Mouse (Mus musculus) cerebellum, adult 2 months (tissue): ENCODE measurements around the gene Cckbr. TPM values are rescaled to one million over a fixed set of nuclear protein-coding genes. Genes with fewer than 3 reads are reported as not detected.

Experiments used
- DNase-seq, 2 experiments: peaks; one replicate each; pipeline ENCODE4 v3.0.0; 2021
- H3K27ac ChIP-seq: fragments of 200-500 bp; 2 replicates; pipeline ENCODE4 v1.5.1; 2012; ENCODE audit warnings: low read length, control low read depth, inconsistent platforms; ENCODE audit not compliant: insufficient read depth
- H3K27me3 ChIP-seq: fragments of 200-500 bp; 2 replicates; pipeline ENCODE4 v1.6.1; 2012; ENCODE audit warnings: inconsistent platforms, mild to moderate bottlenecking, low read length, moderate library complexity; ENCODE audit not compliant: control insufficient read depth, insufficient read depth
- H3K4me1 ChIP-seq: fragments of 200-500 bp; 2 replicates; pipeline ENCODE4 v1.6.1; 2011; ENCODE audit warnings: low read length; ENCODE audit not compliant: control insufficient read depth, insufficient read depth
- H3K4me3 ChIP-seq: fragments of 200-500 bp; replicated peaks from 2 replicates; pipeline ENCODE3; 2011; ENCODE audit warnings: mild to moderate bottlenecking, low read depth, low read length, control low read depth; ENCODE audit not compliant: insufficient read depth
- CTCF ChIP-seq: fragments of 200-500 bp; IDR thresholded peaks from 2 replicates; pipeline ENCODE4 v1.5.1; 2011; ENCODE audit warnings: low read depth, mild to moderate bottlenecking, control low read depth, low read length, moderate library complexity, borderline replicate concordance; ENCODE audit not compliant: insufficient read depth
- POLR2A ChIP-seq: fragments of 200-500 bp; IDR thresholded peaks from 2 replicates; pipeline ENCODE4 v1.6.1; 2011; ENCODE audit warnings: low read length, control low read depth, borderline replicate concordance; ENCODE audit not compliant: insufficient read depth
- WGBS: fragments of 180-500 bp; shearing (Covaris S2); methylation state at CpG from one replicate; pipeline ENCODE4 v1.1.7; 2018; 5-methylcytosine and 5-hydroxymethylcytosine counted together
- polyA plus RNA-seq: library from polyadenylated mRNA; depleted of rRNA; stranded (reverse); fragments of >200 nt; gene quantifications from 2 replicates; pipeline ENCODE4 v1.2.3, GENCODE M21; 2012

Gene Cckbr
- polyA plus RNA-seq, 1 experiment = 8.5 TPM

GRCm38 (mm10) chr7:105482426-105482825 is 56.9 kb downstream of the Cckbr start:
- Histone ChIP-seq H3K27ac (no peak overlapping the region), H3K27me3 (no peaks in the 10 kb centered on the region), H3K4me1 (no peaks in the 10 kb centered on the region), H3K4me3 (peak overlapping the region; percentile 39)
- WGBS = 79% methylated on average over 8 of the region's 8 CpGs
- no peak for TF ChIP-seq CTCF
- TF ChIP-seq POLR2A = no peak
- no peak for DNase-seq

GRCm38 (mm10) chr7:105485029-105485428 is 59.5 kb downstream of the Cckbr start:
- TF ChIP-seq POLR2A (no peak), CTCF (no peak)
- Histone ChIP-seq H3K27me3 (no peaks in the 10 kb centered on the region), H3K4me1 (no peaks in the 10 kb centered on the region), H3K27ac (no peak overlapping the region), H3K4me3 (no peak overlapping the region)
- WGBS = 70% methylated on average over 5 of the region's 5 CpGs
- DNase-seq = no peak

- no peak for DNase-seq
- TF ChIP-seq POLR2A (no peak), CTCF (no peak)
- 71% methylated on average over 6 of the region's 6 CpGs for WGBS
- Histone ChIP-seq H3K4me1 (no peaks in the 10 kb centered on the region), H3K27me3 (no peaks in the 10 kb centered on the region), H3K27ac (no peak overlapping the region), H3K4me3 (no peak overlapping the region)
These were observed 61.8 kb downstream of the Cckbr start for GRCm38 (mm10) chr7:105487104-105487876.

- H3K27ac ChIP-seq = no peak overlapping the region
- 75% methylated on average over 3 of the region's 3 CpGs for WGBS
- TF ChIP-seq CTCF = no peak
- no peak for TF ChIP-seq POLR2A
- no peak for DNase-seq
- H3K4me3 ChIP-seq = no peak overlapping the region
- H3K27me3 ChIP-seq = no peaks in the 10 kb centered on the region
- no peaks in the 10 kb centered on the region; the same call in 1 of the 2 replicates for H3K4me1 ChIP-seq
These were observed 72.3 kb downstream of the Cckbr start for GRCm38 (mm10) chr7:105497881-105498280.

GRCm38 (mm10) chr7:105498854-105499492 is 73.4 kb downstream of the Cckbr start:
- Histone ChIP-seq H3K4me3 (no peak overlapping the region), H3K27me3 (no peaks in the 10 kb centered on the region), H3K4me1 (no peaks in the 10 kb centered on the region; the same call in 1 of the 2 replicates), H3K27ac (no peak overlapping the region)
- 68% methylated on average over 10 of the region's 10 CpGs for WGBS
- no peak for TF ChIP-seq POLR2A
- TF ChIP-seq CTCF = no peak
- no peak for DNase-seq

- Histone ChIP-seq H3K27ac (no peak overlapping the region), H3K27me3 (no peaks in the 10 kb centered on the region), H3K4me3 (no peak overlapping the region), H3K4me1 (no peaks in the 10 kb centered on the region; the same call in 1 of the 2 replicates)
- TF ChIP-seq CTCF (no peak), POLR2A (no peak)
- peak; percentile 33 to 45 for DNase-seq
- 76% methylated on average over 1 of the region's 1 CpGs for WGBS
These were observed 74.1 kb downstream of the Cckbr start for GRCm38 (mm10) chr7:105499676-105500075.

- Histone ChIP-seq H3K27ac (no peak overlapping the region), H3K4me3 (no peak overlapping the region), H3K4me1 (no peaks in the 10 kb centered on the region; the same call in 1 of the 2 replicates), H3K27me3 (no peaks in the 10 kb centered on the region)
- 91% methylated on average over 4 of the region's 4 CpGs for WGBS
- DNase-seq = no peak
- TF ChIP-seq CTCF = no peak
- no peak for TF ChIP-seq POLR2A
These were observed 76.5 kb downstream of the Cckbr start for GRCm38 (mm10) chr7:105501984-105502383.

GRCm38 (mm10) chr7:105507257-105507656 is 81.7 kb downstream of the Cckbr start:
- DNase-seq = no peak
- TF ChIP-seq CTCF (no peak), POLR2A (no peak)
- Histone ChIP-seq H3K4me3 (no peak overlapping the region), H3K4me1 (no peaks in the 10 kb centered on the region), H3K27ac (no peak overlapping the region), H3K27me3 (no peaks in the 10 kb centered on the region)
- 72% methylated on average over 4 of the region's 4 CpGs for WGBS
